Mouse (Mus musculus) CH12.LX (cell line): Measurements from ENCODE around the gene AI854703. TPM values are rescaled to one million over a fixed set of nuclear protein-coding genes. Genes with fewer than 3 reads are reported as not detected.

Experiments used
- DNase-seq: peaks from one replicate; pipeline ENCODE4 v3.0.0-alpha.2; 2013; ENCODE audit errors: extremely low read depth
- H3K27ac ChIP-seq: 2 replicates; pipeline ENCODE4 v1.5.1; 2012; ENCODE audit warnings: low read depth, mild to moderate bottlenecking, control low read depth, moderate library complexity; ENCODE audit not compliant: insufficient read depth
- H3K27me3 ChIP-seq: replicated peaks from 2 replicates; pipeline ENCODE3; 2012; ENCODE audit warnings: inconsistent platforms
- H3K36me3 ChIP-seq, 2 experiments: replicated peaks in 1 of 2; 2 replicates each; pipeline versions ENCODE3 to v1.6.1; 2012; ENCODE audit warnings: inconsistent platforms in 1 of 2, low read length in 1 of 2, mild to moderate bottlenecking in 1 of 2, mixed read lengths in 1 of 2, moderate library complexity in 1 of 2; ENCODE audit not compliant: control insufficient read depth in 1 of 2, insufficient read depth in 1 of 2
- H3K4me1 ChIP-seq, 2 experiments: 2 replicates each; pipeline ENCODE4 v1.6.1; 2012; ENCODE audit warnings: inconsistent platforms in 1 of 2, moderate library complexity in 1 of 2; ENCODE audit not compliant: insufficient read depth in 2 of 2, control insufficient read depth in 1 of 2
- H3K4me2 ChIP-seq: 2 replicates; pipeline ENCODE4 v1.6.1; 2012; ENCODE audit warnings: low read depth, mild to moderate bottlenecking, control low read depth; ENCODE audit not compliant: poor library complexity, insufficient read depth, severe bottlenecking
- H3K4me3 ChIP-seq, 3 experiments: fragments of 150-350 bp in 1 of 3; sonication (generic) in 1 of 3; replicated peaks in 1 of 3; 2 replicates each; pipeline versions ENCODE3 to v1.5.1; 2011 to 2012; ENCODE audit warnings: low read depth in 2 of 3, low read length in 2 of 3, mild to moderate bottlenecking in 2 of 3, moderate library complexity in 2 of 3, control low read depth in 1 of 3, improper control_type of control experiment in 1 of 3, inconsistent platforms in 1 of 3, mixed read lengths in 1 of 3; ENCODE audit not compliant: poor library complexity in 1 of 3
- H3K79me2 ChIP-seq: replicated peaks from 2 replicates; pipeline ENCODE4 v1.6.1; 2012; ENCODE audit warnings: mild to moderate bottlenecking, moderate library complexity; ENCODE audit not compliant: control insufficient read depth, poor library complexity, insufficient read depth, severe bottlenecking; ENCODE audit errors: extremely low read depth
- H3K9ac ChIP-seq: 2 replicates; pipeline ENCODE4 v1.6.1; 2012; ENCODE audit warnings: low read depth, mild to moderate bottlenecking, control low read depth, moderate library complexity; ENCODE audit not compliant: insufficient read depth
- H3K9me3 ChIP-seq: replicated peaks from 2 replicates; pipeline ENCODE3; 2012; ENCODE audit warnings: low read length, inconsistent platforms, mixed read lengths
- BHLHE40 ChIP-seq: IDR thresholded peaks from 2 replicates; pipeline ENCODE4 v1.6.1; 2011; ENCODE audit warnings: mild to moderate bottlenecking, low read depth, low read length, improper control_type of control experiment
- CHD1 ChIP-seq: IDR thresholded peaks from 2 replicates; pipeline ENCODE4 v1.6.1; 2012; ENCODE audit warnings: low read depth, low read length, improper control_type of control experiment, inconsistent platforms
- CHD2 ChIP-seq: IDR thresholded peaks from 2 replicates; pipeline ENCODE4 v1.6.1; 2011; ENCODE audit warnings: low read length, improper control_type of control experiment
- CTCF ChIP-seq, 2 experiments: IDR thresholded peaks in 1 of 2; conservative IDR thresholded peaks in 1 of 2; 2 replicates each; pipeline ENCODE4 v1.5.1; 2011 to 2012; ENCODE audit warnings: low read depth in 2 of 2, low read length in 2 of 2, improper control_type of control experiment in 1 of 2, inconsistent platforms in 1 of 2, mild to moderate bottlenecking in 1 of 2, moderate library complexity in 1 of 2
- E2F4 ChIP-seq: IDR thresholded peaks from 2 replicates; pipeline ENCODE4 v1.6.1; 2011; ENCODE audit warnings: low read depth, low read length, improper control_type of control experiment; ENCODE audit not compliant: insufficient replicate concordance
- ELF1 ChIP-seq: IDR thresholded peaks from 2 replicates; pipeline ENCODE4 v1.6.1; 2014; ENCODE audit warnings: low read depth, mild to moderate bottlenecking, inconsistent platforms, low read length, improper control_type of control experiment
- EP300 ChIP-seq: IDR thresholded peaks from 2 replicates; pipeline ENCODE4 v1.6.1; 2011; ENCODE audit warnings: low read length, improper control_type of control experiment
- ETS1 ChIP-seq: conservative IDR thresholded peaks from 2 replicates; pipeline ENCODE4 v1.6.1; 2012; ENCODE audit warnings: low read depth, mild to moderate bottlenecking, inconsistent platforms, low read length, improper control_type of control experiment, moderate library complexity
- GABPA ChIP-seq: IDR thresholded peaks from 2 replicates; pipeline ENCODE4 v1.6.1; 2012; ENCODE audit warnings: low read depth, low read length, improper control_type of control experiment, inconsistent platforms; ENCODE audit not compliant: insufficient replicate concordance
- HCFC1 ChIP-seq: IDR thresholded peaks from 2 replicates; pipeline ENCODE4 v1.6.1; 2012; ENCODE audit warnings: low read depth, mild to moderate bottlenecking, inconsistent platforms, low read length, improper control_type of control experiment
- IRF4 ChIP-seq: IDR thresholded peaks from 2 replicates; pipeline ENCODE4 v1.6.1; 2014; ENCODE audit warnings: low read depth, mild to moderate bottlenecking, inconsistent platforms, low read length, improper control_type of control experiment
- JUN ChIP-seq: IDR thresholded peaks from 2 replicates; pipeline ENCODE4 v1.6.1; 2011; ENCODE audit warnings: low read depth, mild to moderate bottlenecking, low read length, improper control_type of control experiment, moderate library complexity; ENCODE audit not compliant: insufficient read depth
- JUND ChIP-seq: conservative IDR thresholded peaks from 2 replicates; pipeline ENCODE4 v1.6.1; 2011; ENCODE audit warnings: low read depth, low read length, improper control_type of control experiment
- KAT2A ChIP-seq: IDR thresholded peaks from 2 replicates; pipeline ENCODE4 v1.6.1; 2012; ENCODE audit warnings: low read length, improper control_type of control experiment, inconsistent platforms; ENCODE audit not compliant: insufficient replicate concordance
- MAFK ChIP-seq: IDR thresholded peaks from 2 replicates; pipeline ENCODE4 v1.6.1; 2011; ENCODE audit warnings: low read length, improper control_type of control experiment; ENCODE audit not compliant: insufficient replicate concordance
- MAX ChIP-seq: IDR thresholded peaks from 2 replicates; pipeline ENCODE4 v1.6.1; 2011; ENCODE audit warnings: low read length, improper control_type of control experiment
- MAZ ChIP-seq: IDR thresholded peaks from 2 replicates; pipeline ENCODE4 v1.6.1; 2012; ENCODE audit warnings: low read depth, mild to moderate bottlenecking, inconsistent platforms, low read length, improper control_type of control experiment, moderate library complexity
- MXI1 ChIP-seq: IDR thresholded peaks from 2 replicates; pipeline ENCODE4 v1.6.1; 2011; ENCODE audit warnings: mild to moderate bottlenecking, low read depth, low read length, improper control_type of control experiment
- MYC ChIP-seq: IDR thresholded peaks from 2 replicates; pipeline ENCODE4 v1.6.1; 2011; ENCODE audit warnings: low read depth, mild to moderate bottlenecking, improper control_type of control experiment, low read length
- NELFE ChIP-seq: IDR thresholded peaks from 2 replicates; pipeline ENCODE4 v1.6.1; 2011; ENCODE audit warnings: low read depth, low read length, improper control_type of control experiment
- NRF1 ChIP-seq: IDR thresholded peaks from 2 replicates; pipeline ENCODE4 v1.6.1; 2014; ENCODE audit warnings: low read depth, mild to moderate bottlenecking, inconsistent platforms, low read length, improper control_type of control experiment, moderate library complexity
- PAX5 ChIP-seq: IDR thresholded peaks from 2 replicates; pipeline ENCODE4 v1.6.1; 2012; ENCODE audit warnings: low read length, inconsistent platforms, mixed read lengths
- POLR2A ChIP-seq: IDR thresholded peaks from 2 replicates; pipeline ENCODE4 v1.6.1; 2011; ENCODE audit warnings: low read depth, mild to moderate bottlenecking, improper control_type of control experiment, low read length
- POLR2AphosphoS2 ChIP-seq: IDR thresholded peaks from 2 replicates; pipeline ENCODE4 v1.6.1; 2011; ENCODE audit warnings: low read depth, low read length, improper control_type of control experiment
- RAD21 ChIP-seq: IDR thresholded peaks from 2 replicates; pipeline ENCODE4 v1.6.1; 2011; ENCODE audit warnings: low read depth, mild to moderate bottlenecking, low read length, improper control_type of control experiment, moderate library complexity
- RCOR1 ChIP-seq: conservative IDR thresholded peaks from 2 replicates; pipeline ENCODE4 v1.6.1; 2012; ENCODE audit warnings: low read depth, mild to moderate bottlenecking, inconsistent platforms, low read length, improper control_type of control experiment
- SIN3A ChIP-seq: IDR thresholded peaks from 2 replicates; pipeline ENCODE4 v1.6.1; 2012; ENCODE audit warnings: low read length, improper control_type of control experiment, inconsistent platforms
- SMC3 ChIP-seq: IDR thresholded peaks from 2 replicates; pipeline ENCODE4 v1.6.1; 2011; ENCODE audit warnings: low read depth, low read length, improper control_type of control experiment
- TBP ChIP-seq: conservative IDR thresholded peaks from 2 replicates; pipeline ENCODE4 v1.6.1; 2011; ENCODE audit warnings: low read depth, low read length, improper control_type of control experiment
- TCF12 ChIP-seq: IDR thresholded peaks from 2 replicates; pipeline ENCODE4 v1.6.1; 2014; ENCODE audit warnings: low read depth, mild to moderate bottlenecking, inconsistent platforms, low read length, improper control_type of control experiment
- UBTF ChIP-seq: IDR thresholded peaks from 2 replicates; pipeline ENCODE4 v1.6.1; 2012; ENCODE audit warnings: low read depth, mild to moderate bottlenecking, inconsistent platforms, low read length, improper control_type of control experiment, moderate library complexity
- USF1 ChIP-seq: IDR thresholded peaks from 2 replicates; pipeline ENCODE4 v1.6.1; 2014; ENCODE audit warnings: low read depth, mild to moderate bottlenecking, inconsistent platforms, low read length, improper control_type of control experiment
- USF2 ChIP-seq: conservative IDR thresholded peaks from 2 replicates; pipeline ENCODE4 v1.6.1; 2011; ENCODE audit warnings: low read depth, low read length, improper control_type of control experiment
- ZC3H11A ChIP-seq: IDR thresholded peaks from 2 replicates; pipeline ENCODE4 v1.6.1; 2012; ENCODE audit warnings: low read depth, mild to moderate bottlenecking, inconsistent platforms, low read length, improper control_type of control experiment
- ZKSCAN1 ChIP-seq: IDR thresholded peaks from 2 replicates; pipeline ENCODE4 v1.6.1; 2012; ENCODE audit warnings: low read depth, inconsistent platforms, low read length, improper control_type of control experiment, borderline replicate concordance
- ZMIZ1 ChIP-seq: IDR thresholded peaks from 2 replicates; pipeline ENCODE4 v1.6.1; 2012; ENCODE audit warnings: low read depth, mild to moderate bottlenecking, inconsistent platforms, low read length, improper control_type of control experiment
- ZNF384 ChIP-seq: IDR thresholded peaks from 2 replicates; pipeline ENCODE4 v1.6.1; 2012; ENCODE audit warnings: low read depth, low read length, improper control_type of control experiment, inconsistent platforms
- dilution Hi-C: fragments of 300-500 bp; cut with MboI; formaldehyde crosslinking; loops from 2 replicates; pipeline ENCODE4 v1.14.3; 2020; ENCODE audit warnings: low sequenced_read_pairs; ENCODE audit not compliant: extremely low pct_unique_long_range_greater_than_20kb, extremely low pct_ligation_motif_present
- in situ Hi-C: fragments of 300-500 bp; cut with MboI; formaldehyde crosslinking; loops from 3 replicates; pipeline ENCODE4 v1.14.3; 2019; ENCODE audit warnings: low sequenced_read_pairs, low pct_ligation_motif_present, low pct_unique_long_range_greater_than_20kb, mixed read lengths
- polyA plus RNA-seq: library from polyadenylated mRNA; unstranded; fragments of >175 nt; gene quantifications from 2 replicates; pipeline ENCODE4 v1.2.1, GENCODE M21; 2012; ENCODE audit warnings: low read depth; ENCODE audit not compliant: insufficient read length
- total RNA-seq, 2 experiments: library from RNA; depleted of rRNA; stranded (reverse); fragments of 300-350 nt in 1 of 2; fragments of >200 nt in 1 of 2; gene quantifications; 2 replicates each; pipeline ENCODE4 v1.2.3; 2012 to 2014

AI854703 gene
- total and polyA plus RNA-seq, 3 experiments: 2.1 to 5.3 (median 4.8) TPM

- no peaks in the 10 kb centered on the region for H3K27me3 ChIP-seq
- peak within 1 kb of the TSS; percentile 98 for H3K4me2 ChIP-seq
- peak within 1 kb of the TSS; percentile 59 to 80 (median 64) for H3K4me3 ChIP-seq
- peaks cover 22% of the 10 kb centered on the region for H3K79me2 ChIP-seq
- dilution Hi-C loops: no loop called here
- peaks cover 24 to 60% of the 10 kb centered on the region in 2 experiments for H3K4me1 ChIP-seq
- H3K36me3 ChIP-seq: peaks cover 0 to 13% of the 10 kb centered on the region in 2 experiments
- peak within 1 kb of the TSS; percentile 97 for H3K27ac ChIP-seq
- peak within 1 kb of the TSS; percentile 89 for H3K9ac ChIP-seq
- DNase-seq: peak; percentile 94
- peaks cover 4% of the 10 kb centered on the region for H3K9me3 ChIP-seq
- in situ Hi-C loops: no loop called here
- TF ChIP-seq ZC3H11A (no peak), NELFE (peak; percentile 90), TBP (peak; percentile 98), IRF4 (peak; percentile 53), POLR2AphosphoS2 (peak; percentile 92), SIN3A (peak; percentile 85), MAX (peak; percentile 73), ELF1 (peak; percentile 50; the same call in 1 of the 2 replicates), MYC (peak; percentile 78), MXI1 (no peak; the same call in 1 of the 2 replicates), JUND (peak; percentile 22; the same call in 1 of the 2 replicates), PAX5 (no peak), USF1 (no peak), MAZ (peak; percentile 82), RAD21 (no peak; the same call in none of the 2 replicates), SMC3 (no peak; the same call in 1 of the 2 replicates), ZKSCAN1 (no peak), KAT2A (0 out of 2 replicates have a peak, but pooled peaks have one; percentile 50), E2F4 (0 out of 2 replicates have a peak, but pooled peaks have one; percentile 69), POLR2A (peak; percentile 92), JUN (peak; percentile 28; the same call in 1 of the 2 replicates), UBTF (no peak), CTCF (conservative IDR thresholded peaks at IDR 0.05 in 1 of 2, IDR thresholded peaks at IDR 0.05 in 1 of 2; ENCODE audit: low read depth in 2 of 2, low read length in 2 of 2) (no peak), NRF1 (no peak), ETS1 (peak; percentile 71), CHD2 (peak; percentile 92), USF2 (no peak), RCOR1 (peak; percentile 72; the same call in 1 of the 2 replicates), GABPA (no peak), TCF12 (peak; percentile 59; the same call in 1 of the 2 replicates), MAFK (peak; percentile 75), ZMIZ1 (peak; percentile 97), EP300 (peak; percentile 69), ZNF384 (peak; percentile 28; the same call in 1 of the 2 replicates), CHD1 (peak; percentile 96), BHLHE40 (peak; percentile 43; the same call in 1 of the 2 replicates), HCFC1 (peak; percentile 56)
These were observed 49.6 kb downstream of the AI854703 start, which contains the start of gene Gimap9 for GRCm38 (mm10) chr6:48675931-48676859. Gimap9 (plus strand) TSS chr6:48676129.
